Mouse (Mus musculus) spleen, postnatal 0 days (tissue): ENCODE results near the gene Osbp2. TPM values are rescaled to one million over a fixed set of nuclear protein-coding genes. Genes with fewer than 3 reads are reported as not detected.

Experiments
- polyA plus RNA-seq: library from polyadenylated mRNA; unstranded; fragments of >200 nt; fragmentation: Nextera tagmentation; extraction: Ambion mirVana; gene quantifications from 2 replicates; pipeline ENCODE4 v1.2.1, GENCODE M21; 2015

The Osbp2 gene
- polyA plus RNA-seq = 0.05 and 0.13 TPM in 2 replicates

DNA sequence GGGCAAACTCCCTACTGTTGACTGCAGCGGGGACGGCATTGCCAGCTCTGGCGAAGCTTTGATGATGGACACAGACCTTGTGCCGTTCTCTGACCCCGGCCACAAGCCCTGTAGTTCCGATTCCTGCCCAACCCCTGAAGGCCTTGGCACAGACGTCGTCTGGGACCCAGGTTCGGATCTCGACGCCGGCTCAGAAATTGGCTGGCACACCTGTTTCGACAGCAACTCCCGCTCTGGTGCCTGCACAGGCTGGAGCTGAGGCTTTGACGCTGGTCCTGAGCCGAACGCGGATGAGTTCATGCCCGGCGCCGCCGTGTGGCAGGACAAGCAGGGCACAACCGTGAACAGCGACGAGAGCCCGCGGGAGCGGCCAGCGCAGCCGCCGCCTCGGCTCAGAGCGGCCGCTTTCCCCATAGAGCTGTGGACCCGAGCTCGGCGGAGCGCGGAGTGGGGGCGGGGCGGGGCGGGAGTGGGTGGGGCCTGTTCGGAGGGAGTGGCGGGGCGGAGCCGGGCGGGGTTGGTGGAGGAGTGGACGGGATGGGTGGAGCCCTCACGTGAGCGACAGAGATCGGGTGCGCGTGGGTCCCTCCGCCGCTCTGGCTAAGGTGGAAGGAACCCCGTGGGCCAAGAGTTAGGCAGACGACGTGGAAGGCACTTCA, at the start of gene Osbp2:
TSS of gene Osbp2 (minus strand) at position 450 of the 659 bp plus-strand sequence.

GRCm38 (mm10) chr11:3894406-3895281, 30.9 kb upstream of the Osbp2 start, which contains the start of the genes 4921536K21Rik and Dusp18:
4921536K21Rik (minus strand) TSS chr11:3895098.
Dusp18 (plus strand) TSS chr11:3895240.

Other genes with a start within 250 kb of the Osbp2 start
- gene Morc2a, start 214.7 kb downstream of the Osbp2 start, polyA plus RNA-seq = 8.2 and 8.3 TPM in 2 replicates
- gene 4921536K21Rik, start 31.2 kb upstream of the Osbp2 start, polyA plus RNA-seq = 0.05 TPM in 1 of 2 replicates, not detected in the other
- 0.45 and 0.64 TPM in 2 replicates for gene Dusp18, start 31.3 kb upstream of the Osbp2 start, polyA plus RNA-seq
- gene Slc35e4, start 50.8 kb upstream of the Osbp2 start, polyA plus RNA-seq = 0.75 and 1.3 TPM in 2 replicates
- 29.7 and 42.5 TPM in 2 replicates for gene Tcn2, start 68.3 kb upstream of the Osbp2 start, polyA plus RNA-seq
- gene Pes1, start 100.1 kb upstream of the Osbp2 start, polyA plus RNA-seq = 48.6 and 53.0 TPM in 2 replicates
- not detected in 2 replicates for gene 4930556J24Rik, start 112.9 kb upstream of the Osbp2 start, polyA plus RNA-seq
- 0.19 and 0.23 TPM in 2 replicates for gene Gal3st1, start 119.7 kb upstream of the Osbp2 start, polyA plus RNA-seq
- gene Sec14l4, start 167.6 kb upstream of the Osbp2 start, polyA plus RNA-seq = not detected in 2 replicates
- gene Sec14l3, start 200.9 kb upstream of the Osbp2 start, polyA plus RNA-seq = not detected in 2 replicates
- 18.3 and 19.7 TPM in 2 replicates for gene Mtfp1, start 231.5 kb upstream of the Osbp2 start, polyA plus RNA-seq